Mouse (Mus musculus) liver, postnatal 0 days (tissue): ENCODE measurements around the gene Gpr171.

ENCODE experiments used
- CTCF ChIP-seq: sonication (generic); IDR thresholded peaks from 2 replicates; pipeline ENCODE4 v1.5.1; 2016; ENCODE audit warnings: antibody characterized with exemption, low read depth
- EP300 ChIP-seq: IDR thresholded peaks from 2 replicates; pipeline ENCODE4 v1.6.1; 2016; ENCODE audit warnings: antibody characterized with exemption, low read depth, mild to moderate bottlenecking

GRCm38 (mm10) chr3:59078585-59078984, 23.0 kb downstream of the Gpr171 start:
- TF ChIP-seq CTCF: no peak
- TF ChIP-seq EP300: no peak
